Mouse (Mus musculus) lung, adult 2 months (tissue): ENCODE data around the gene Tmem269.

Experiments
- CTCF ChIP-seq: fragments of 200-500 bp; IDR thresholded peaks from 2 replicates; pipeline ENCODE4 v1.5.1; 2011; ENCODE audit warnings: mild to moderate bottlenecking, low read length, control low read depth; ENCODE audit not compliant: insufficient read depth
- POLR2A ChIP-seq: fragments of 200-500 bp; IDR thresholded peaks from 2 replicates; pipeline ENCODE4 v1.6.1; 2011; ENCODE audit warnings: low read depth, mild to moderate bottlenecking, control low read depth, low read length, borderline replicate concordance; ENCODE audit errors: extremely low read depth

DNA sequence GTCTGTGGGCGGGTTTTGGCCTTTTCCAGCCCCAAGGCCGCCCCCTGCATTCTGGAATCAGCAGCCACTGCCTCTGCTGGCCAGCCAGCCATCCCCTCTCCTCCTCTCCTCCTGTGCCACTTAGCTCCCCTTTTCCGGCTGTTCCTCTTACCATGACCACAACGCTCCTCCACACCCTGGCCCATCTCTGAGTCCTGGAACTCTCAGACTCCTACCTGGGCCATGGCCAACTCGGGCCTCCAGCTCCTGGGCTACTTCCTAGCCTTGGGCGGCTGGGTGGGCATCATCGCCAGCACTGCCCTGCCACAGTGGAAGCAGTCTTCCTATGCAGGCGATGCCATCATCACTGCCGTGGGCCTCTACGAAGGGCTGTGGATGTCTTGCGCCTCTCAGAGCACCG lies 37.3 kb upstream of the Tmem269 start, which contains the start of gene Cldn19:
- TF ChIP-seq POLR2A (no peak), CTCF (no peak)
